Mouse (Mus musculus): ENCODE data around the gene Dlg2.

Gene Dlg2

DNA sequence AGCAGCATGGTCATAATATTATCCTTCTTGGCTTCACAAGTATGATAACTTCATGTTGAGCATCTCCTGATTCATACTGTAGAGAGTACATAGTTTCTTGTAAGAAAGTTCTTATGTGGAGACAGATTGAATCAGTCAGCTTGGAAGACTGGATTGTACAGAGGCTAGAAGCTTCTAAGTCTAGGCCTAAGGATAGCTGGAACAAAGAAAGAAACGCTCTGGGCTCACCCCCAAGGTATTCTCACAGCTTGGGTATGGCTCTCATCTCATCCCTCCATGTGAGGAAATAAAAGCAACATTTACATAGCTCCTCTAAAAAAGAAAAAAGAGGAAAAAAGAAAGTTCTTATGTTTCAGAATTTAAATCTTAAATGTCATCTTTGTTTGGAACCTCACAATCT is 1466.8 kb downstream of the Dlg2 start:
- DNase-seq = no peak

DNA sequence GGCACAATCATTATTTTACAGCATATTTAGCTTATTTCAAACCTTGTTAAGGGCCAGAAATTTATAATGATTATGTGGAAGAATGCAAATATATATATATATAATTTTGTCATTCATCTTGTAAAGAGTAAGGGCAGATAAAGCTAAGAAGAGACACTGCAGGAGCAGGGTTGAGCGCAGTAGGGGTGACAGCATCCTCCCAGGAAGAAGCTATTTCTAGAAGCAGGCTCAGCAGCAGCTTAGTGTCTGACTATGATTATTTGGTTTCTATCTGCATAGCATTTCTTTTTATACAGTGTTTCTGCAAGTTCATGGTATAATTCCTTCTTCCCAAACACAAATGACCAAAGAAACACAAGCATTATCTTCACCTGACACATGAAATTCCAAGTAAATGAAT is 1479.1 kb downstream of the Dlg2 start:
- no peak for DNase-seq

DNA sequence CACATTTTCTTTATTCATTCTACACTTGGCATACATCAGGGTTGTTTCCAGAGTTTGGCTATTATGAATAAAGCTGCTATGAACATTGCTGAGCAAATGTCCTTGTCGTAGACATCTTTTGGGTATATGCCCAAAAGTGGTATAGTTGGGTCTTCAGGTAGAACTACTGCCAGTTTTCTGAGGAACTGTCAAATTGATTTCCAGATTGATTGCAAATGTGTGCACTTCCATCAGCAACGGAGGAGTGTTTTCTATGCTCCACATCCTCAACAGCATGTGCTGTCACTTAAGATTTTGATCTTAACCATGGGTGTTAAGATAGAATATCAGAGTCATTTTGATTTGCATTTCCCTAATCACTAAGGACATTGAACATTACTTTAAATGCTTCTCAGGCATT is 1486.5 kb downstream of the Dlg2 start:
- no peak for DNase-seq

DNA sequence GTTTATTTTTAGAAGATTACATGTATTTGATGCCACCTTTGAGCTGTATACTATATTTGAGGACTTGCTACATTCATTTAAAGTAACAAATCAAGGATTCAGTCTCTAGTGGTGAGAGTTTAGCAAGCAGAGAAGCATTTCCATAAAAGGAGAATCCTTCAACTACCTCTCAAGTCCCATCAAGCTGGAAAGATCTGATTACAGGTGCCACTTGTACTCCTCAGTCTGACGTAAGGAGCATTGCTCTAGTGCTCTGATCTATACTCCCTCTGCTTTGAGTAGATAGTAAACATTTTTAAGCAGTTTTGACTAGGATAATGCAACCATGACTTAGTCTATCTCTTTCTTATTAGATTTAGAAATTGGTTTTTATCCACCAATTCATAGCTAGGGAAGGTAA is 1496.5 kb downstream of the Dlg2 start:
- no peak for DNase-seq

GRCm38 (mm10) chr7:92003769-92004455 is 1527.4 kb downstream of the Dlg2 start:
- no peak for DNase-seq

GRCm38 (mm10) chr7:92005681-92006425 is 1529.4 kb downstream of the Dlg2 start:
- no peak for DNase-seq

- no peak for DNase-seq
Observed at GRCm38 (mm10) chr7:92008702-92009101, 1532.2 kb downstream of the Dlg2 start.

DNA sequence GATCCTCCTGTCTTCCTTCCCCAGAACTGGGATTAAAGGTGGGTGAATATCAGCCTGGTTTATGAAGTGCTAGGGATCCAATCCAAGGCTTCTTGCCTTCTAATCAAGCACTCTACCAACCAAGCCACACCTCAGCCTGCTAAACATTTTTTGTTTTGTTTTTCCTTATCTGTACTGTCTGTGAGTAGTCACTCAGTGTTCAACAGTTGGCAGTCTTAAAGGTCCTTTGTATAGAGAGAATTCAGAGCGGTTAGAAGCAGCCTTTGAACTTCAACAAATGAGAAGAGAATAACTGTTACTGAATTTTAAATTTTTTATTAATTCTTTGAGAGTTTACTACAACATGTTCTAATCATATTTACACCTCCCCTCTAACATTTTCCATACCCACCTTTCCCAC is 1548.5 kb downstream of the Dlg2 start:
- DNase-seq = no peak

GRCm38 (mm10) chr7:92025465-92026056 is 1549.1 kb downstream of the Dlg2 start:
- DNase-seq = no peak

- peak; percentile 61 to 73 for DNase-seq
Observed at GRCm38 (mm10) chr7:92027049-92027448, 1550.6 kb downstream of the Dlg2 start.

DNA sequence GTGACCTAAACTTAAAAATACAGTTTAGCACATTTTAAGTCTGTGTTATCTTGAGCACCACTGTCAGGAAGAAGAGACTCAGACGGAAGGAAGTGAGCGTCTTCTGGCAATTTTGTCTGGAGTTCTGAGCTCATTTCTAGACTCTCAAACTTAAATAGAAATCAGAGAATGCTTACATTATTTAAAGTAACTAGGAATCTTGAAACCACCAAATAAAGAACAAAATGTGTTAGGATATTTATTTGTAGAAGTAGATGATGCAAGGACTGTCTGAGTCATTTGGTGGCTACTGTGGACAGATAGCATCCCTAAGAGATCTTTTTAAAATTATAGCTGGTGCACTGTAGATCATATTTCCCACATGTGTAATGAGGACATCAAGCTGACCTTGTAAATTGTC is 1557.8 kb downstream of the Dlg2 start:
- no peak for DNase-seq

- DNase-seq = no peak
Observed at GRCm38 (mm10) chr7:92040187-92040586, 1563.7 kb downstream of the Dlg2 start.

- no peak for DNase-seq
Observed at GRCm38 (mm10) chr7:92040785-92041411, 1564.4 kb downstream of the Dlg2 start.

GRCm38 (mm10) chr7:92044966-92045365 is 1568.5 kb downstream of the Dlg2 start:
- no peak for DNase-seq

DNA sequence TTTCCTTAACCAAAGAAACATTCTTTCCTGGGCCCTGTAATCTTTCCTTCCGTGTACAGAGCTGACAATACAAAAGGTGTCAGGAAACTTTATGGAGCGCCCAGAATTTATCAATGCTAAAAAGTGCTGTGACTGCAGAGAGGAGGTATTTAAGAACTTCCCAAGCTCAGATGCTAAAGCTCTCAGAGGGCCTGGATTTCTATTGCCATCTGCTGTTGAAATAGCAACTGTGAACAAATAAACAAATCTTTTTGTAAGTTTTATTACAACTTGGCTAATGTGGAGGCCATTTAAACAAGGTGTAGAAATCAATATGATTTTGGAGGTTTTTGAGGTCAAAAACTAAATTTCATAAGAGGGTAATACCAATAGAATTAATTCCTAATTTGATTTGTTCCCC is 1570.8 kb downstream of the Dlg2 start:
- DNase-seq = no peak

GRCm38 (mm10) chr7:92048876-92049275 is 1572.4 kb downstream of the Dlg2 start:
- no peak for DNase-seq

- DNase-seq = no peak
Observed at GRCm38 (mm10) chr7:92066851-92067250, 1590.4 kb downstream of the Dlg2 start.

- DNase-seq = no peak
Observed at GRCm38 (mm10) chr7:92087429-92087828, 1611.0 kb downstream of the Dlg2 start.

- peak; percentile 69 for DNase-seq
Observed at GRCm38 (mm10) chr7:92093860-92094259, 1617.4 kb downstream of the Dlg2 start.

GRCm38 (mm10) chr7:92095198-92095597 is 1618.7 kb downstream of the Dlg2 start:
- no peak for DNase-seq

DNA sequence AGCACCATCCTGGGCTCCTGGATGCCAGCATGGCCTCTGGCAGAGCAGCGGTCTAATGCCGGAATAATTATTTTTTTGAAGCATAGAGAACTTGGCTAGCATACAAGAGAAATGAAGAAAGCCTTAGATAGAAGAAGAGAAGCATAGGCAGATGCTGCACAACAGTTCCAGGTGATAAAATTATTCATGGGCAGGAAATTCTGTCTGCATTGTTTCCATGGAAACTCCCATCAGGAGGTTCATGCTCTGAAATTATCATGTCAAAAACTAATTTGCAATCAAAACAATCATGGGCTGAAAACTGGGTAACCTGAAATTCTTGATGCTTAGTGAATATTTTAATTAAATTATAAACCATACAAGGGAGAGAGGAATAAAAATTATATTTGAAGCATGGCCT is 1624.4 kb downstream of the Dlg2 start:
- DNase-seq = no peak

DNA sequence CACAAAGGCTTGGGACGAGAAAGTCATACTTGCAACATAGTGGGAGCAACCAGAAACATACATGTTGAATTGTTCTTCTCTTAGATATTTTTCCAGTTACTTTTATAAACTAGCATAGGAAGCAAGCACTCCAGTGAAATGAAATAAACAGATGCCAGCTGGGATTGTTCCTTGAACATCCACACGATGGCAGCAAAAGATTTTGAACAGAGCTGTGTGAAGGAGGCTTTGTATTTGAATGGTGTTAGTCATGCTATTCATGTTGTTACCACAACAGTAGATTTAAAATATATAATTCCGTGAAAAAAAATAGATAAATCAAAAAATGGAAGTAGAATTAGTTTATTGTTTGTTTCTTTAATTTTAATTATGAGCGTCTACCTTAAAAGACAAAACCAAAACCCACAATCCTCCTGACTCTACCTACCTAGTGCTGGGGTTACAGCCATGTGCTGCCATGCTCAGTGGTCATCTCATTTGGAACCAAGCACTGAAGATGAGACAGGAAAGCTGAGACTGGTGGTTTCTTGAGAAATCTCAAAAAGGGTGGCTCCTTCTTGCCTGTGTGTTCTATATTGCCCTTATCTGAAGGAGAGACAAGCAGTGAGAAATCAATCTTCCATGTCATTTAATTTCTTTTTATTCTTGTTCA is 1626.5 kb downstream of the Dlg2 start:
- DNase-seq = peak in 1 of 2 experiments; percentile 69

GRCm38 (mm10) chr7:92105477-92105876 is 1629.0 kb downstream of the Dlg2 start:
- no peak for DNase-seq
